Mouse (Mus musculus) megakaryocyte-erythroid progenitor cell, adult 5-6 weeks (primary cell): Measurements from ENCODE around the gene Rsad1. TPM values are rescaled to one million over a fixed set of nuclear protein-coding genes. Genes with fewer than 3 reads are reported as not detected.

Experiments
- ATAC-seq: replicated peaks from 2 replicates; pipeline ENCODE4 v1.8.0; 2016; ENCODE audit warnings: mild to moderate bottlenecking, inconsistent platforms; ENCODE audit not compliant: severe bottlenecking, poor library complexity, low FRiP score, low TSS enrichment
- total RNA-seq, 2 experiments: library from RNA; stranded (forward) in 1 of 2; stranded (reverse) in 1 of 2; fragments of 200-1000, 215-1000 nt in 1 of 2; fragments of >200 nt in 1 of 2; fragmentation: Nextera tagmentation in 1 of 2; gene quantifications; 2 replicates each; pipeline ENCODE4 v1.2.3; 2014 to 2017

The Rsad1 gene
- total RNA-seq, 2 experiments from 2014 or later: 6.8 to 11.2 TPM

GRCm38 (mm10) chr11:94499035-94499434, 50.0 kb downstream of the Rsad1 start:
- ATAC-seq: no peak

DNA sequence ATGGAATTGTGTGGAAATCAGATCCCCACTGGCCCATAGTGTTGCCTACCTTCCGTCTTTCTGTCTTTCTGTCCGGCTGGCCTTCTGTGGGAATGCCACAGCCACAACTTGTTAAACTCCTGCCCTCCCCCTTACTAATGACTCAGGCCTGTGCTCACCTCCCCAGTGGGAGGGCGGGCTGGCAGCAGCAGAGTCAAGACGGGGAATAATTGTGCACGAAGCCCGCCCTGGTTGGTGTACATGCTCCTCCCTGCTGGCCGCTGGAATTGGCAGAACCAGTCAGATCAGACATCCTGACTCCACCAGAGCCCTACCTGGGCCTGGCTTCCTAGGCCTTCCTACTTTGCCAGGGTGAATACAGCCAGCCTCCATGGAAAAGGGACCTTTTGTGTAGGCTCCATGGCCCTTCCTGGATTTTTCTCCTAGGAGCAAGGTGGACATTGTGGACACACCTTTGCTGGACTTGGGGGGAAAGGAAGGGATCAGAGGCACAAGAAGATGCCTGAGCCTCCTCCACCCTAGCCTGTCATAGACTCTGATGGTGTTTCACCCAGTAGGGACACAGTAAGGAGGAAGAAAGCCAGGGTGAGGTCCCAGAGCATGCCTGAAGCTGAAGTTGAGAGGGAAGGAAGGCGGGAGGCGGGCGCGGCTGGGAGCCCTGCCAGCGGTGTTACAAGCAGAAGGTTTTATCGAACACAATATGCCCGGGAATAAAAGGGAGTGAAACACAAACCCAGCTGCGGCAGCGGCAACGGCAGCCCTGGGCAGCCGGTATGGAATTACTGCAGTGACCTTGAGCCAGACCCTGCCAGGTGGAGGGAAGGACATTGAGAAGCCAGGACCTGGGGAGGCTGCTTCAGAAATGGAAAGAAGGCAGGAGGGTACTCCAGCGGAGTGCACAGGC, 50.7 kb downstream of the Rsad1 start:
- ATAC-seq: no peak

- no peak for ATAC-seq
Measured at GRCm38 (mm10) chr11:94495415-94495814, 53.6 kb downstream of the Rsad1 start.

- no peak for ATAC-seq
Measured at GRCm38 (mm10) chr11:94491749-94492099, 57.3 kb downstream of the Rsad1 start.

GRCm38 (mm10) chr11:94491035-94491748, 57.9 kb downstream of the Rsad1 start:
- no peak for ATAC-seq

Other genes with a start within 250 kb of the Rsad1 start
- 184 and 223 TPM in 2 replicates for gene Luc7l3, start 227.3 kb downstream of the Rsad1 start, total RNA-seq (2014; fragmentation: Nextera tagmentation)
- gene Luc7l3, start 227.3 kb downstream of the Rsad1 start, total RNA-seq (2017): 419 and 570 TPM in 2 replicates
- 19.9 and 20.9 TPM in 2 replicates for gene Ankrd40, start 221.3 kb downstream of the Rsad1 start, total RNA-seq (2014; fragmentation: Nextera tagmentation)
- gene Ankrd40, start 221.3 kb downstream of the Rsad1 start, total RNA-seq (2017): 41.5 and 44.8 TPM in 2 replicates
- not detected in 2 replicates for gene Abcc3, start 156.3 kb downstream of the Rsad1 start, total RNA-seq (2014; fragmentation: Nextera tagmentation)
- gene Abcc3, start 156.3 kb downstream of the Rsad1 start, total RNA-seq (2017): 0.04 TPM in 1 of 2 replicates, not detected in the other
- gene Cacna1g, start 75.1 kb downstream of the Rsad1 start, total RNA-seq (2014; fragmentation: Nextera tagmentation): 0.35 and 1.9 TPM in 2 replicates
- 0.04 and 3.8 TPM in 2 replicates for gene Cacna1g, start 75.1 kb downstream of the Rsad1 start, total RNA-seq (2017)
- not detected in 2 replicates for gene Spata20, start 63.1 kb downstream of the Rsad1 start, total RNA-seq (2014; fragmentation: Nextera tagmentation)
- not detected in 2 replicates for gene Spata20, start 63.1 kb downstream of the Rsad1 start, total RNA-seq (2017)
- not detected in 2 replicates for gene Epn3, start 49.3 kb downstream of the Rsad1 start, total RNA-seq (2014; fragmentation: Nextera tagmentation)
- gene Epn3, start 49.3 kb downstream of the Rsad1 start, total RNA-seq (2017): not detected in 2 replicates
- gene Mycbpap, start 27.5 kb downstream of the Rsad1 start, total RNA-seq (2014; fragmentation: Nextera tagmentation): not detected in 2 replicates
- gene Mycbpap, start 27.5 kb downstream of the Rsad1 start, total RNA-seq (2017): not detected in 2 replicates
- 0.50 and 0.87 TPM in 2 replicates for gene Chad, start 15.8 kb upstream of the Rsad1 start, total RNA-seq (2014; fragmentation: Nextera tagmentation)
- not detected in 2 replicates for gene Chad, start 15.8 kb upstream of the Rsad1 start, total RNA-seq (2017)
- gene Acsf2, start 52.6 kb upstream of the Rsad1 start, total RNA-seq (2014; fragmentation: Nextera tagmentation): 6.9 and 10.6 TPM in 2 replicates
- 1.0 and 2.8 TPM in 2 replicates for gene Acsf2, start 52.6 kb upstream of the Rsad1 start, total RNA-seq (2017)
- gene Lrrc59, start 80.5 kb upstream of the Rsad1 start, total RNA-seq (2014; fragmentation: Nextera tagmentation): 97.5 and 104 TPM in 2 replicates
- gene Lrrc59, start 80.5 kb upstream of the Rsad1 start, total RNA-seq (2017): 141 and 166 TPM in 2 replicates
- 79.7 and 90.4 TPM in 2 replicates for gene Mrpl27, start 104.5 kb upstream of the Rsad1 start, total RNA-seq (2014; fragmentation: Nextera tagmentation)
- 31.7 and 45.3 TPM in 2 replicates for gene Mrpl27, start 104.5 kb upstream of the Rsad1 start, total RNA-seq (2017)
- 22.8 and 22.9 TPM in 2 replicates for gene Eme1, start 104.7 kb upstream of the Rsad1 start, total RNA-seq (2014; fragmentation: Nextera tagmentation)
- 32.2 and 46.2 TPM in 2 replicates for gene Eme1, start 104.7 kb upstream of the Rsad1 start, total RNA-seq (2017)
- 4.8 and 5.2 TPM in 2 replicates for gene Xylt2, start 128.3 kb upstream of the Rsad1 start, total RNA-seq (2014; fragmentation: Nextera tagmentation)
- 3.8 and 5.0 TPM in 2 replicates for gene Xylt2, start 128.3 kb upstream of the Rsad1 start, total RNA-seq (2017)
- gene Gm11541, start 155.2 kb upstream of the Rsad1 start, total RNA-seq (2014; fragmentation: Nextera tagmentation): not detected in 2 replicates
- gene Gm11541, start 155.2 kb upstream of the Rsad1 start, total RNA-seq (2017): not detected in 2 replicates
- not detected in 2 replicates for gene Cdc34b, start 192.5 kb upstream of the Rsad1 start, total RNA-seq (2014; fragmentation: Nextera tagmentation)
- 0.53 TPM in 1 of 2 replicates, not detected in the other for gene Cdc34b, start 192.5 kb upstream of the Rsad1 start, total RNA-seq (2017)
- not detected in 2 replicates for gene Tmem92, start 233.4 kb upstream of the Rsad1 start, total RNA-seq (2014; fragmentation: Nextera tagmentation)
- not detected in 2 replicates for gene Tmem92, start 233.4 kb upstream of the Rsad1 start, total RNA-seq (2017)